Mouse (Mus musculus) common myeloid progenitor, adult 5-6 weeks (primary cell): ENCODE measurements around the gene Adora2a. TPM values are rescaled to one million over a fixed set of nuclear protein-coding genes. Genes with fewer than 3 reads are reported as not detected.
"Not testable (repeated sequence)": the region's sequence is repeated elsewhere in the genome, so short reads cannot be mapped to it uniquely, and the experiment has no call there.

Experiments
- ATAC-seq: replicated peaks from 2 replicates; pipeline ENCODE4 v1.8.0; 2016; ENCODE audit warnings: low read depth, mild to moderate bottlenecking, moderate TSS enrichment, inconsistent platforms; ENCODE audit not compliant: poor library complexity, severe bottlenecking
- total RNA-seq: library from RNA; stranded (forward); fragments of 200-1000, 187-1606 nt; gene quantifications from 2 replicates; pipeline ENCODE4 v1.2.3, GENCODE M21; 2017

The Adora2a gene
- total RNA-seq, result 4.4 and 6.2 TPM in 2 replicates

DNA sequence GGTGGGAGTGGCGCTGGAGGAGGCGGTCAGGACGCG, at the start of gene Adora2a:
Gene Adora2a (plus strand): TSS at position 6 of the 36 bp plus-strand sequence.
- ATAC-seq, result no peak; the same call in 1 of the 2 replicates

DNA sequence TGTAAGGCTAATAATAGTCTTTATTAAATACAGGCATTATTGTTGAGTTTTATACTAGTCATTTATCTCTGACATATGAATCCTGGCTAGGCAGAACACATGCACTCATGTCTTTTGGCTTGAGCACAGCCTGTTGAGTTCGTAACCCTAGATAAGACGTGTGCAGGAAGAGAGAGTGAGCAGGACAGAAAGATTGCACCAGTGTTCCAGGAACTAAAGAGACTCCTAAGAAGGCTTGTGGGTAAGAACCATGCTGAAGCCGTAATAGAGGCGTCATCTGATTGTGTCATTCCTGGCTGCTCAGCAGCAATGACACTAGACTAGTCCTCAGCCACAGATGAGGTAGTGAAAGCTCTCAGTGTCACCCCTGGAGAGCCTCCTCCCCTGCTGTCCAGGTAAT, 43.7 kb upstream of the Adora2a start:
- peak; percentile 81 for ATAC-seq

DNA sequence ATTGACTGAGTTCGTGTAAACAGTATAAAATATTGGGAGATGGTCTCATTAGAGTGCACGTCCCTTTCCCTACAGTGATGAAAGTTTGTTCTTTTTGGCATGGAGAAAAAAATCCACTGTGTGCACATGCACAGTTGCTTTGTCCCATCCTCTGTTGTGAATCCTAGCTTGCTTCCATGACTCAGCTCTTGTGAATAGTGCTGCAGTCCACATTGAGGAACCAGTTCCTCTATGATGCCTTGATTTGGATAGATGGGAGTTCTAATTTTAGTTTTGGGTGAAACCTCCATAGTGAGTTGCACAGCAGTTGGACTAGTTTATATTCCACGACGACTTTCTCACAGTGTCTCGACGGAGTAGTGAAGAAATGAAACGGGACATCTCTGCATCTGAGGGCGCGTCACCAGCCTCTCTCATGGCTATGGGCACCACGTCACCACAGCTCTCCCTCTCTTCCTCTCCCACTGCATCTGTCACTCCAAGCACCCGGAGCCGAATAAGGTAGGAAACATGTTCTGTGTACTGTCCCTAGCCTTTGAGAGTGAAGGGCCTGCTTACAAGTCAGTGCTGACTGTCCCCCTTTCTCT, 40.2 kb upstream of the Adora2a start:
- ATAC-seq, result peak; percentile 19; the same call in 1 of the 2 replicates

DNA sequence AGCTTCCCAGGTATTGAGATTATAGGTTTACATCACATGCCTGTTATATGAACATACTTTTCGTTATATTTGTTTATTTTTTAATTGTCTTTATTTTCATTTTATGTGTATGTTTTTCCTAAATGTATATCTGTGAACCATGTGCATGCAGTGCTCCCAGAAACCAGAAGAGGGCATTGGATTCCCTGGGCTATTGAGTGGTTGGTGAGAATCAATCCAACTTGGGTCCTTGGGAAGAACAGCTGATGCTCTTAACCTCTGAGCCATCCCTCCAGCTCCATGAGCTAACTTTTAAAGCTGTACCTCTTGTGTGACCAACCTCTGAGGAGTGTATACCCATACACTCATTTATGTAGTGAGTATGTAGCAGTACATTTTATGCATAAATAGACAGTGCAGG, 39.2 kb upstream of the Adora2a start:
- ATAC-seq, result peak; percentile 63; the same call in 1 of the 2 replicates

DNA sequence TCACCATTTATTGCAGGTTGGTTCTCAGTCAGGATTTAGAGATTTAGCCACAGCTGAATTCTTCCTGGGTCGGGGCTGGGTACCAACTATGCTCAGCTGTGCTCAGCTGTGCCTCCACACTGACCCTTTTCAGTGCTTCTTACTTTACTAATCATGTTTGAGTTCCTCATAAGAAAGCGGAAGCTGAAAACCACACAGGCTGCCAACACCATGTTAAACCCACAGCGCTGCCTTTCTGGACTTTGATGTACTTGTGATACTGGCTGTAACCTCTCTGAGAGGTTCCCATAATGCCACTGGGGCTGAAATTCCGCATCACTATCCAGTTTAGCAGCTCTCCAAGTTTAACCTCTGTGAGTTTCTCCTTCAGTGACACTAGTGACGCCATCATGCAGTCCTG, 34.0 kb upstream of the Adora2a start:
- ATAC-seq, result peak; percentile 99

DNA sequence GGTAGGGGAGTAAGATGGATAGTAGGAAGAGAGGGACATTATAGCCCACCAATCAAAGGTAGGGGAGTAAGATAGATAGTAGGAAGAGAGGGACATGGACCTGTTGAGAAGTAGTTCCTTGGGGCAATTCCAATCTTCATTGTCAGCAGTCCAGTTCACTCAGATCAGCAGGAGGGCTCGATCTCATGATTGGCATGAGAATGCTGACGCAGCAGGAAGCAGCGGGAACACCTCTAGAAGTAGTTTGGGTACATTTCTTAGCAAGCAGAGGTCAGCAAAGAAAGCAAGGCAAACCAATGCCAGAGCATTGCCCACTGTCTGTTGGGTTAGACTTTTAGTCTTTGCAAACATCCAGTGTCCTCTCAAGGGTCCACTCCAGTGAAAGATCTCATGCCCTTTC, 32.9 kb upstream of the Adora2a start:
- ATAC-seq, result no peak

DNA sequence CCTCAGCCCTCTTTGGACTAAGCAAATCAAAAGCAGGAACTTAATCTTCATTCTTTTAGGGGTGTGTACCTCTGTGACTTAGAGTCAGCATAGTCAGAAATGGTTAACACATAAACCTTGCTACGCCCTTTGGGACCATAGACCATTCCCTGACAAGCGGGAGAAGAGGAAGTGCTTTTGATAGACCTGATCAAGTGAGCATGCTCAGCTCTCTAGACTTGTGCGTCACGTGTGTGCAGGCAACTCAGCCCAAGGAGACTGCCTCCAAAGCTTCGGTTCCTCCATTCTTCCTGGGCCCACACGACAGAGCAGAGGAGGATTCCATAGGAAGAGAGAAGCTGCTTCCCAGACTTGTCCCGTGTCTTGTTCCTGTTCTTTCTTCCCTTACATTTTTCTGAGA, 28.1 kb upstream of the Adora2a start:
- ATAC-seq, result 0 out of 2 replicates have a peak, but pooled peaks have one; percentile 22

DNA sequence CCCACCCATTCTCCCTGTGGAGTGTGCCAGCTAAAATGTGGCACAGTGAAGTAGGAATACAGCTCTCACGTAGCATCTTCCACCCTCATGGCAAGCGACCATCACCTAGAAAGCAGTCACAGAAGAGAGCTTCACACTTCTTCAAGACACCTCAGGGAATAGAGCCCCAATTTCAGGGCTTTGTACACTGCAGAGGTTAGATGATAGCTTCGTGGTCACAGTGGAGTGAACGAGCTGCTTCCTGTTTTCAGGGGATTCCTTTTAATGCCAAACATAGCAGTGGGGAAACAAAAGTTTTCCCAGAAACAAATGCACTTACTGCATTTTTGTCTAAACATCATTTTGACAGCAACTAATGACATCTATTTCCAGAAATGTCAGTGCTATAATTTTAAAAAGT, 27.3 kb upstream of the Adora2a start:
- peak; percentile 71 for ATAC-seq

DNA sequence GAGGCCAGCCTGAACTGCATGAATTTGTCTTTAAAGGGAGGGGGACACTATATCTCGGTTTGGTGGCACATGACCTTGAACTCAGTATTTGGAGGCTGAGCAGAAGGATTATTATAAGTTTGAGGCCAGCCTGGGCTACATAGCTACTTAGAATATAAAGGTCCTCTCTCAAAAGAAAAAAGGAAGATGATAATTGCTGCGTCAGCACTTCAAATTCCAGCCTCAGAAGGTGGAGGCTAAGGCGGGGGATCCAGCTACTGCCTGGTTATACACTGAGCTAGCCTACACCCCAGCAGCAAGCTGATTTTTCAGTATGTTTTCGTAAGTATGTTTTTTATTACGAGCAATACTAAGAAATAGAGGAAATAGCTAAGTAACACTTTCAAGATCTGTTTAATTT, 26.0 kb upstream of the Adora2a start:
- ATAC-seq, result no peak

DNA sequence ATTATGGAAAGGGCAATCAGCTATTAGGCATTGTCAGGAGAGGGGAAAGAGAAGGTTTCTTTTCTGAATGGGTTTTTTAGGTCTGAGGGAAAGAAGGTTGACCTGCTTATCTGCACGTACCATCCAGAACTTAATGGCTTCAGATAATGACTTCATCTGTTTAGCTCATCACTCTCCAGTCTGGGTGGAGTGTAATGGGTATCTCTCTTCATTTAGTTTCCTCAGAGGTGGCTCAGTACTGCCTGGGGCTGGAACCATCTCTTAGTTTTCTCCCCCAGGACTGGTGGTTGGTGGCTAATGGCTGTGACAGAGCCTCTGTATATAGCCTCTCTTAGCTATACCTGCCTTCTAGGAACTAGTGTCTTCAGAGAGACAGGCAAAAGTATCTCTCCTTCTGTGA, 25.3 kb upstream of the Adora2a start:
- ATAC-seq, result no peak

DNA sequence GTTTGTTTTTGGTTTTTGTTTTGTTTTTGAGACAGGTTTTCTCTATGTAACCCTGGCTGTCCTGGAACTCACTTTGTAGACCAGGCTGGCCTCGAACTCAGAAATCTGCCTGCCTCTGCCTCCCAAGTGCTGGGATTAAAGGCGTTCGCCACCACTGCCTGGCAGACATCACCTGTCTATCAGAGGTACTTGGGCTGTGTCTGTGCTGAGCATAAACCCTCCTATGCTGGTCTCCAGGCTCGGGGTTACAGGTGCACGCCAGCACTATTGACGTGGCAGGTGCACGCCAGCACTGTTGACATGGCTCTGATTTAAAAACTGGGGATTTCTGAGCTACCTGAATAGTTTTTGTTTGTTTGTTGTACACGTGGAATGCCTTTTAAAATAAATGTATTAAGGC, 24.5 kb upstream of the Adora2a start:
- ATAC-seq, result not testable (repeated sequence)

DNA sequence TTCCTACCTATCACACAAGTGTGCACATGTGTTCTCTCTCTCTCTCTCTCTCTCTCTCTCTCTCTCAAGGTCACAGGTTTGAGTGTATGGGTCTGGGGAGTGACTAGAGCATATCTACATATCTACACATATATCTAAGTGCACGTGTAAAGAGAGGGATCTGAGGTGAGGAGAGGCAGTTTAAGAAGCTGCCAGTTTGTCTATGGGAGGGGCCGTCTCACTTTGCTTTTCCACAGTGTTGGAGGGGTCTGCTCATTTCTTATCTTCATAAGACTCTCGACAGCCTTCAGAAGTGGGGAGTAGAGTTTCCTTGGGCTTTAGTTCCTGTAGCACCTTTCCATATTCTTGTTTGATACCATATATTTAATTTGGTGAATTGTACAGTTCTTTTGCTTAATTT, 23.4 kb upstream of the Adora2a start:
- no peak for ATAC-seq

DNA sequence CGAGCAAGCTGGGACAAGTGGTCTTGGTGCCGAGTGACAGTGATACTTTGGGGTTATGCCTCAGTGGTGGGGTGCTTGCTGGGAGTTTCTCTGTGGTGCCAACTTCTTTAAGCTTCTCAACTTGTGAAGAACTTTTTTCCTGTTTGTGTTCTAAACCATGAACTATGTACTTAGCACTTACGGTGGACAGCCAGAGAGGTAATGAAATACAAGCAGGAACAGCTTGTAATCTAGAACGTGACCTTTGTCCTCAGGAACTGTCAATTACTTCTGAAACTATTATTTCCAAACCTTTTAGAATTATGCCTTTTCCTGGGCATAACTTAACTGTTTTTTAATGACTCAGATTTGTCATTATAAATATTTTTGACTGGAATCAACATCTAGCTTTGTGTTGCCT, 22.3 kb upstream of the Adora2a start:
- ATAC-seq, result no peak

DNA sequence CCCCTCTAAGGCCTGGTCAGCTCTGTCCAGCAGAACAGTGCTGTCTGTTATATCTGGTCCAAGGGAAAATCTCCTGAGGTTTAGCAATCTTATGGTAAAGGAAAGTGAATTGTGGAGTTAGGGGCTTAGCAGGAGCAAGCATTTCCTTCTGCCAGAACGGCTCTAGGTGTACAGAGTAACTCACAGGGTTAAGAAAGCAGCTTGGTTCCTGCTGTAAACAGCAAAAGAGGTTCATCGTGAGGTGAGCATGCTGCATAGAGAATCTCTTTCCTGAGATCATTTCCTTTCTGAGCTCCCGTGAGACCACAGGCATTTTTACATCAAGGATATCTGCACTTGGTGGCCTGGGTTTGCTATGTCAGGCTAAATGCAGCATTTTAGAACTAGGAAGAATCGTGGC, 21.8 kb upstream of the Adora2a start:
- ATAC-seq, result no peak

DNA sequence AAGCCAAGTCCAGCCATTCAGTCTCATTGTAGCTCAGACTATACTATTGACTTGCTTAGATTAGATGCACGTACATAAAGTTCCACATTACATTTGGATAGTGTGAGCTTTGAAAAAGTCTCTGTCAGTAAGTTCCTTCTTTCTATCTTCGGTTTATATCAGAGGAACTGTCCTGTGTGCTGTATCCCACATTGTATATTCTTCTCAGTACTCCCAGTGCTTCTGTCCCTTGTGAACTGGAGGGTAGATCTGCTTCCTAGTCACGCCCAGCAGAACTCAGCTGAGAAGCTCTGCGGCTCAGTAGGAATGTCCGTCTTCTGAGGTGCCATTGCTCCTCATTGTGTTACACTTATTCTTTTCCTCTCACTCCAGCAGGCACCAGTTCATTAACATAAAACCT, 18.1 kb upstream of the Adora2a start:
- ATAC-seq, result no peak

DNA sequence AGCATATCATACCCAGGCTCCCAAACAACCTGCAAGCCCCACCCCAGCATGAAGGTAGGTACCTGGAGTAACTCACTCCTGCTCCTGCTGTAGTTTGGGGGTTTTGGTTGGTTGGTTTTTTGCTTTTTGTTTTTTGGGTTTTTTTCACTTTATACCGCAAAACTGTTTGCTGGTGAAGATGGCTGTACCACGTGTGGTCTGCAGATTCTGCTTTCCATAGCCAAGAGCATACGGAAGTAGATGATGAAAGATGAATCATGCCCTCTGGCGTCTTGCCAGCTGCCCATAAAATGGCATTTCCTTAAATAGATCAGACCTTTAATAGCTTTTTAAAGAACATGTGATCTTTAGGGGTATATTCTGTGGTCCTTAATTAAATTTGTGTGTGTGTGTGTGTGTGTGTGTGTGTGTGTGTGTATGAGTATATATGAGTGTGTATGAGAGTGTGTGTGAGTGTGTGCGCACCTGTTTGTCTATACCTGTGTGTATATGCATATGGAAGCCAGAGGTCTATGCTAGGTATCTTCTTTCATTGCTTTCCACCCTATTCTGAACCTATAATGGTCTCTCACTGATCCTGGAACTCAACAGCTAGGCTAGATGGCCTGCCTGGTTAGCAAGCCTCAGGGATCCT, 16.8 kb upstream of the Adora2a start:
- peak; percentile 46 for ATAC-seq

DNA sequence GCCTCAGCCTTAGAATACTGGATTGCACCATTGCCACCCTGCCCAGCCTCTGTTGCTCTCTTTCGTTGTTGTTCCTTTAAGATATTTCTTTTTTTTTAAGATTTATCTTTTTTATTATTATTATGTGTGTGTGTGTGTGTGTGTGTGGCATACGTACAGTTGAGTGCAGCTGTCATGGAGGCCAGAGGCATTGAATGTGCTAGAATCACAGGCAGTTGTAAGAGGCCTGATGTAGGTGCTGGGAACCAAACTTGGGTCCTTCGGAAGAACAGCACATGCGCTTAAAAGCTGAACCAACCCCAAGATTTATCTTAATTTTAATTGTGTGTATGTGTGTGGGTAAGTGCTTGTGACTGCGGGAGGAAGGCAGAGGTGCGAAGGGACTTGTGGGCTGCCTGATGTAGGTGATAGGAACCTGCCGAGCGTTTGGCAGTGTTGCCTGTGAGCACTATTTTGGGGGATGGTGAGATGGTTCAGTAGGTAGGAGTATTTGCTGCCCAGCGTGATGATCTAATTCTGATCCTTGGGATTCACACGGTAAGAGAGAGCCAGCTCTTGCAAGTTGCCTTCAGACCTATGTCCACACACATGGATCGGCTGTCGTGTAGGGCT, 15.4 kb upstream of the Adora2a start:
- ATAC-seq, result no peak

DNA sequence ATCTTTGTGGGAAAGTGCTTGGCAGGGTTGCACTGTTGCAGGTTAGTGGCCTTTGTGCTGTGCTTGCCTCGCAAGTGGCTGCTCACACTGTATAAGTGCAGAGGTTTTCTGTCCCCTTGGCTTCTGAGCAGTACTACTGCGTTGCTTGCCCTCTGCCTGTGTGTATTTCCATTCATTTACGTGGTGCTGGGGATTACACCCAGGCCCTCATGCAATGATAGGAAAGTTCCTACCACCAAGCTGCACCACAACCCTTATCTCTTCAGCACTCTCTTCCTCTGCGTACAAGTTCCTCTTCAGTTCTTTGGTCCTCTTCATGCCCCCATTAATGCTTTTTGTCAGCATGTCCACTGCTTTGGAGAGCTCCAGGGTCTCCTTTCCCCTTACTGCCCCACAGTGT, 14.7 kb upstream of the Adora2a start:
- peak; percentile 82 for ATAC-seq

DNA sequence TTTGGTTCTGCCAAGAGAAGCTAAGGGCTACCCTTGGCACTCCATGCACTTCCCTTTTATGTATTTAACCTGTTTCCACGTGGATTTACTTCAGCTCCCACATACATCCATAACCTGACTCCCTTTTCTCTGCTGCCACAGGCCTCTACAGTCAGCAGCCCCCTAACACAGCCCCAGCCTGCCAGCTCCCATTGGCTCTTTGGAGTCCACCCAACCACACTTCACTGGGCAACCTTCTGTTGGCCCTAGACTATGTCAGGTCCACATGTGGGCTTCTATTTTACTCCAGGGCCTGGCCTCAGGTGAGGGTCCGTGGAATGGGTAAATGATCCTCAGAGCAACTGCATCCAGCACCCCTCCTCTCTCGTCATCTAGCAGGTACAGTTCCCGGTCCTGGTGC, 14.1 kb upstream of the Adora2a start:
- no peak for ATAC-seq

DNA sequence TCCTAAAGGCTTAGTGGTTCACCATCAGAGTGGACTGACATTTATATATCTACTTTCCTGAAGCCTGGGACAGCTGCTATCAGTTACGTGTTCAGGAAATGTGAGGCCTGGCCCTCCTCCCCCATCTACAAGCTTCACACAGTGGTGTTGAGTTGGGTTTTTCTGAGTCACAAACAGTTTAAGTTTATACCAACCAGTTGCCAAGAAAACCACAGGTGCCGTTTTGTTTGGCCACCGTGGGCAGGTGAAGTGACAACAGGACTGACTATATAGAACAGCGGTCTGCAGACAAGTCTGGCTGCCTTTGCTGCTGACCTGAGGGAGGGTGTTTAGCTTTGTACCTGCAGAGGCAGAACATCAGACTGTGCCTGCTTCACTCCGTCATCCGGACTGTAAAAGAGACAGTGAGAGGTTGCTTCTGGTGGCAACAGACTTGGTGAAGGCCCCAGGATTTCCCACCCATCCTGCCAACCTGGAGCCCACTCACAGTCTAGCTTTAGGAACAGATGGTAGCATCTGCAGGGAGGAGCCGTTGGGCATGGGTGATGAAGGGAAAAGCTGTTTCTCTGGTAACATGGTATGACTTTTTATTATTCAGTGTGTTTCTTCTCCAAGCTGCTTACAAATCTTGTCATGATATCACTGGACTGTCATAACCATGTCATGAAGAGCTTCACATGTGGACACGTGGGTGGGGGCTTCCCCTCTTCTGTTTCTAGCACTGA, 13.2 kb upstream of the Adora2a start:
- ATAC-seq, result no peak

DNA sequence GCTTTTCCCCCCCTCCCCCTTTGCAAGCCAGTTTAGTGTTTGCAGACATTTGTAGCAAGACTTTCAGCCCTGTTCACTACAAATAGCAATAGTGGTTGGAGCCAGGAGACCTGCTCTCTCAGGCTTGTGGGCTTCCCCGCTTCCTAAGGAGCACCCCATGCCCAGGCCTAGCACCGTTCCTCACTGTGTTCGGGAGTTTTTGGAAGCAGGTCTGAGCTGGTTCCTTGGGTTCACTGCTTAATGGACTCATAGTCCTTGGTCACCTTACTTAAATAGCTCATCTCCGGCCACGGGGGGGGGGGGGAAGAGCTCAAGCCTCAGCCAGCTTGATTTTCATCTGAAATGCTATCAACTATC, 12.7 kb upstream of the Adora2a start:
- ATAC-seq, result no peak

DNA sequence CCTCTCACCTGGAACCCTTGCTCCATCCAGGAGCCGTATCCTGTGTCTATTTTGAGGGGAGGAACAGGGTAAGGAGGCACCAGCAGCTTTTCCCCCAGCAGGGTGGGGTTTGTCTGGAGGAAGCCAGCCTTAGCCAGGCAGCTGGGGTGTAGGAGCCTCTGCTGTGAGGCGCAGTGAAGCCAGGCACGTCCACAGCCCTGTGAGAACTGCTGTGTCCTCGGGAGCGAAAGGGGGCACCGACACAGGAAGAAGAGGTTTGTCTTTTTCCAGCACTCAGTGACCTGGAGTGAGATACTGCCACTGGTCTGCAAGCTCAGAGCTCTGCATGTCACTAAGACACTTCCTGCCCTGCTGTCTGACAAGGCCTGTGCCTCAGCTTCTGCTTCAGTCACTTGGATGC, 12.3 kb upstream of the Adora2a start:
- ATAC-seq, result peak; percentile 13; the same call in 1 of the 2 replicates
